Mouse (Mus musculus): Measurements from ENCODE around the gene Fars2. TPM values are rescaled to one million over a fixed set of nuclear protein-coding genes. Genes with fewer than 3 reads are reported as not detected.

Gene Fars2
- total RNA-seq, 2 experiments from 2014 or later: 53.3 to 110 TPM

DNA sequence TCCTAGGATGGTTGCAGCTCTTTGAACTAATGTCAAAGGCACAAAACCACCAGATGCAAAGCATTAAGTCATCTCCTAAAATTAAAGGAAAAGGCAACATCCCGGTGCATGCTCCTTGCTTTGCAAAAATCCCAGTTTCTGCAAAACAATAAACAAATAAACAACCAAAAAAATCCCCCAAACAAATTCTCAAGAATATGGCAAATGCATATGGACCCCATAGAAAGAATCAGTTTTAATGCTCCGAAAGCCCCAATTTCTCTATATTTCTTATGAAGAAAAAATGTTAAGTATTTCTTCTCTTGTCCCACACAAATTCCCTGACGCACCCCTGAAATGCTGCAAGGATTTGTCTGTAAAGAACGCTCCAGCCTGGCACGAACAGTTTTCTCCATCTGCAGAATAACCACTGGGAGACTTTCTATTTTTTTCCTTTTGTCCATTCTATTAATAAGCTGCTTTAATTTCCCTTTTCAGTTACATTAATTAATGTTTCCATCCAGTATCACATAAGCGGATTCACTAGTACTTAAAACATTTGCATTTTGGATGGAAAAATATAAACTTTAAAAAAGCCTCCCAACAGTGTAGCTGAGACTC, 615.8 kb downstream of the Fars2 start:
- no peak for ATAC-seq (replicated peaks; ENCODE audit: low FRiP score, low TSS enrichment, poor library complexity, severe bottlenecking)

DNA sequence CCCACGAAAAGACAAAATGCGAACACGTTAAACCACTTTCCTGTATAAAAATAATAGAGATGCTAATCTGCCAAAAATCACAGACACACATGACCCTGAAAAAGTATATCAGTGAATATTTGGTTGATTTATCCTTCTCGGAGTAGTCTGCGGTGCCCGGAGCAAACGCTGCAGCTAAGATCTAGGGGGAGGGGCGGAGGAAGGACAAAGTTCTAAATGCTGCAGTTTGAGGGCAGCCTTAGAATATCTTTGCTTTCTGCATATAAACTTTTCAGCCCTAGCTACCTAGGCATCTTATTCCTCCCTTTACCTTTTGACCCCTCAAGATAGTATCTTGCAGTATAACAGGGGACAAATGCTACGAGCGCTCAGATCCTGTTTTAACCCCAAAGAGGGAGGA, 616.4 kb downstream of the Fars2 start:
- ATAC-seq (replicated peaks; ENCODE audit: low FRiP score, low TSS enrichment, poor library complexity, severe bottlenecking): no peak

DNA sequence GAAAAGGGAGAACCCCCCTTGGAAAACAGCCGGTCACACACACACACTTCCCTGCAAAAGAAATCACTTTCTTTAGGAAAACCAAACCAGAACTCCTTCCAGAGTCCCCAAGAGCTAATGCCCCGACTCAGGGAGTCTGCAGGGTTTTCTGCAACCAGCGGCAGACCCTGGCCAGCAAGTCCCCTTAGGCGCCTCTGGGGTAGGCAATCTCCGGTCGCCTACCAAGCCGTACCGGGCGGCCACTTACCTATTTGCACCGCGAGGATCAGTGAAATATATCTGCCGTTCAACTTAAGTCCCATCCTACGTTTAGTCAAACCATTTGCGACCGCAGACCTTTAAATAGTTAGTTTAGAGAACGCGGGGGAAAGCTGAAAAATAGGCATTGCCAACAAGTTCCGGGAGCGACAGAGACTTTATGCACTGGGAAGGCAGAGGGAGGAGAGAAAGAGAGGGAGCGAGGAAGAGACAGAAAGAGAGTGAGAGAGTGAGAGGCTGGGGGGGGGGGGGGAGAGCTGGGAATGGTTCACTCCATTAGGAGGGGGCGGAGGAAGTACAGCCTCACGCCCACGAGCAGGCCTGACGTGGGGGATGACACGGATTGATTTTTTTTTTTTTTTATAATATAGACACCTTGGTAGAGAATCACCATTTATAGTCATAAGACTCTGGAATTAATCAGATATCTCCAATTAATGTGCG, 616.9 kb downstream of the Fars2 start:
- no peak for ATAC-seq (replicated peaks; ENCODE audit: low FRiP score, low TSS enrichment, poor library complexity, severe bottlenecking)

DNA sequence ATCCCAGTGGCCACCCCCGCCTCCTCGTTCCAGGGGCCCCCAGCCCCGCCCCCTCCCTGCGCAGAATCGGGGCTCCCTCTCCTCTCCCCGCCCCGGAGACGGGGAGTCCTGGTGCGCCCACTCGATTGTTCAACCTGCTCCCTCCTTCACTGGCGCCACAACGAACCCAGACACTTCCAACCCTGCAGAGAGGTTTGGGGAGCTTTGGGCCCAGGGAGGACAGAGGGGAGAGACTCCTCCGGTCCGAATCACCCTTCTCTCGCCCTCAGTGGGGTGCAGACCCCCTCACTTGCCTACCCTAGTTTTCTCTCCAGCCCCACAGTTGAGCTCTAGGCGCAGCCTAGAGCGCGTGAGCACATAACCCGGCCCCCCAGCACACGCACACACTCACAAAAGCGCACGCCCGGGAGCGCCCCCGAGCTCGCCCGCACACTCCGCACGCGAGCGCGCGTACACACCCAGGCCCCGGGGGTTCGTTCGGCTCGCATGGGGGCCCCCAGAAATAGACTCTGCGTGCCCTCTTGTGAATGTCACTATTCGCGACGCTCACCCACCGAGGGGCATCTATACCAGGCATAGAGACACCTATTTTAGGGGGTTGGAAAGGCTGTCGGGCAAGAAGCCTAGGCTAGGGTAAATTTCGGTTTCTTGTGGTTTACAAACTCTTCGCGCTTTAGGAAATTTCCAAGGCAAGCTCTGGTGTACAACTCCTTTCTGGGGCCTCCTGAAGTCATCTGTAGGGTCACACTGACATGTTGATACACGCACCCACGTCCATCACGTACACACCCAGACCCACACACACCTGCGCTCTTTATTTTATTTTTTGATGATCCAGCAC, 617.7 kb downstream of the Fars2 start, which contains the start of gene Nrn1:
Nrn1 (minus strand) TSS at position 401 of the 841 bp plus-strand sequence.
- ATAC-seq (replicated peaks; ENCODE audit: low FRiP score, low TSS enrichment, poor library complexity, severe bottlenecking): no peak

DNA sequence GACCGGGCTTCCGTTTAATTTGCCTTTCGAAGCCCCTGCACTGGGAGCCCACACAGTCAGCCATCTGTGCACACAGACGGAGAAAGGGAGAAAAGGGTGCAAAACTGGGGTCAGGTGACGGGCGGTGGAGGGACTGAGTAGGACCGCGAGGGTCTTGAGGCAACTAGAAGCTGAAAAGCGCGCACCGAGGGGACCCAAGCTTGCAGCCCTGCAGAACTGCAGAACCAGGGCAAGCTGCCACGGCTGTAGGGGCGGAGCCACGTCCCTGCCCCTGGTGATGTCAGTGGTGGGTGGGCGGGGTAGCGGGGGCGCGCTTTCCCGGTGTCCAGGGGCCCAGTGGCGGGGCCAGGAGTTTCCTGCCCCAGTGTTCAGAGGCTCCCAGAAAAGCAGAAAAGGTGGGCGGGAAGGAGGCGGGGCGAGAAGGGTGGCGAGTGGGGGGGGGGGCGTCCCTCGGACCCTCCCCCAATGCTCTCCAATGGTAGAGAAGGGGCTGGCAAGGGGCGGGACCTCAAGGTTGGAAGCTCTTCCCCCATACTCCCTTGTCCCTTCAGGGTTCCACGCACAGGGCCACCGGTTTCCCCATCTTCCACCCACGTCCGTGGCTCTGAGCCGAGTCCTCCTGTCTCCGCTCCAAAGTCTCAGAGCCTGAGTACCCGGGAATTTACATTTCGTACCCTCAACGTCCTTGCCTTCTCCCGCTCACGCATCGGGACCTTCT, 618.8 kb downstream of the Fars2 start:
- no peak for ATAC-seq (replicated peaks; ENCODE audit: low FRiP score, low TSS enrichment, poor library complexity, severe bottlenecking)

DNA sequence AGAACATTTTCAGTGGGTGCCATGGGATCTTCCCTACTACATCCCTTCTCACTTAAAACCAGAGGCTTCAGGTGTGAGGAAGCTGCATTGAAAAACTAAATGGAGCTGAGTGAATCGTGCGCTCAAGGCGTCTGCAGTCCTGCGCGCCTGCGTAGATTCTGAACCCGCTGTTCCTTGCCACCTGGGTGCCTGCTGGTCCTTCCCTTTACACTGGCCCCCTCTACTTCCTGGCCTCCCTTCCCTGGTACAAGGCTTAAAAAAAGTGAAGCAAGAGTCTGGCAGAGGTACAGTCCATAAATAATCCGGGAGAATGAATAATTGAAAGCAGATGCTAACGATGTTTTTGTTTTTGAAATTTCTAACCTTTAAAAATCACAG, 619.4 kb downstream of the Fars2 start:
- no peak for ATAC-seq (replicated peaks; ENCODE audit: low FRiP score, low TSS enrichment, poor library complexity, severe bottlenecking)

DNA sequence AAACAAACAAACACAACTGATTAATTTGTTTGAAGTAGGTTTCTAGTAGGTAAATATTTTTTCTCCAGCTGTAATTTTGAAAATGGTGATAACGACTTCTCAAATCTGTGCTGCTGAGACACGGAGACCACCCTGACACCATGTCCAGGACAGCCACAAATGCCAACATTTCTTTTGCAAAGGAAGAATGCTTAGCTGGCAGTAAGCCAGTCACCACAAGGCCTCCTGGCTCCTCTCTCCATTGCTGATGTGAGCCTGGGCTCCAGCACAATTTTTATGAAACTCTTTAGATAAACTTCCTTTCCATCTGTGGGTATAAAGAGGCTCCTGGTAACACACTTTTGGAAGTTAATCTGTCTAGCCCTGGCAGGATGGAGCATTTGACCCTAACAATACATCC, 632.8 kb downstream of the Fars2 start:
- ATAC-seq (replicated peaks; ENCODE audit: low FRiP score, low TSS enrichment, poor library complexity, severe bottlenecking): no peak

DNA sequence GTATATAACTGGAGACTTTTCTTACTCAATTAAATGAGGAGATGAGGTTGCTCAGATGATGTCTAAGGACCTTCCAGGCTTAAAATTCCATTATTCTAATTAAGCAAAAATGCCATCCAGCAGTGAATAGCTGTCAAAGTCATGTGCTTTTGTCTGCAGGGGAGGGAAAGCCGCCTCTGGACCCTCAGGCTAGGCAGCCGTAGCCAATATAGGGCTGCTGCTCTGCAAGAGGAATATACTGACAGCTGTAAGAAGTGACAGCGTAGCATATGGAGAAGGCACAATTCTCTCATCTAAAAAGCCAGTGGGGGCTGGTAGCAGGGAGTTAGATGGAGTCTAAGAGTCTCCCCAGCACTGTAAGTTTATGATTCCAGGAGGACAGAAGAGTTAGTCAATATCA, 634.6 kb downstream of the Fars2 start:
- ATAC-seq (replicated peaks; ENCODE audit: low FRiP score, low TSS enrichment, poor library complexity, severe bottlenecking): no peak

DNA sequence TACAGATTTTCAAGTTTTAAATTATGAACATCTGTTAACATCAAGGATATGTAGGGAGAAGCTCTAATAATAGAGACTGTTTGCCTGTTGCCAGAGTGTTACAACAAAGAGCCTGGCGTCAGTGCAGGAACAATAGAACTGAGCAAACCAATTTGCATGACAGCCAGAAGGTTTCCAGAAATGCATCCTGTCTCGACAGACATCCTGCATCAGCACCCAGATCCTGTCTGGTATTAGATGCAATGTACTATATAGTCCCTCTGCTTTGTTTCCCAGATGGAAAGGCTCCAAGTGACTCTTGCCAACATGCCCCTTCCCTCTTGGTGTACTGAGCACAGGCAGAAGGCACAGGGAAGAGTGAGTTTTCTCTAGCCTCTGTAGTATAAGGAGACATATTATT, 649.6 kb downstream of the Fars2 start:
- no peak for ATAC-seq (replicated peaks; ENCODE audit: low FRiP score, low TSS enrichment, poor library complexity, severe bottlenecking)

Other genes with a start within 250 kb of the Fars2 start
- 22.2 and 34.4 TPM in 2 replicates for gene Rpp40, start 211.1 kb upstream of the Fars2 start, total RNA-seq (2014; fragmentation: Nextera tagmentation)
- gene Rpp40, start 211.1 kb upstream of the Fars2 start, total RNA-seq (2017): 19.7 and 21.8 TPM in 2 replicates
- gene Ppp1r3g, start 158.6 kb upstream of the Fars2 start, total RNA-seq (2014; fragmentation: Nextera tagmentation): not detected in 2 replicates
- not detected in 2 replicates for gene Ppp1r3g, start 158.6 kb upstream of the Fars2 start, total RNA-seq (2017)
- gene Lyrm4, start 114 bp downstream of the Fars2 start, total RNA-seq (2014; fragmentation: Nextera tagmentation): 22.8 and 37.9 TPM in 2 replicates
- gene Lyrm4, start 114 bp downstream of the Fars2 start, total RNA-seq (2017): 30.8 and 45.3 TPM in 2 replicates

All from megakaryocyte-erythroid progenitor cell, adult 5-6 weeks (primary cell).